Mouse (Mus musculus) cerebellum, postnatal 10 days (tissue): ENCODE data around the gene Zfp658.

Experiments
- DNase-seq, 2 experiments: peaks; one replicate each; pipeline ENCODE4 v3.0.0; 2021; ENCODE audit warnings: mixed read lengths in 2 of 2

Zfp658 gene

GRCm38 (mm10) chr7:43584790-43585189 lies 22.7 kb downstream of the Zfp658 start:
- DNase-seq = peak; percentile 14 to 21

DNA sequence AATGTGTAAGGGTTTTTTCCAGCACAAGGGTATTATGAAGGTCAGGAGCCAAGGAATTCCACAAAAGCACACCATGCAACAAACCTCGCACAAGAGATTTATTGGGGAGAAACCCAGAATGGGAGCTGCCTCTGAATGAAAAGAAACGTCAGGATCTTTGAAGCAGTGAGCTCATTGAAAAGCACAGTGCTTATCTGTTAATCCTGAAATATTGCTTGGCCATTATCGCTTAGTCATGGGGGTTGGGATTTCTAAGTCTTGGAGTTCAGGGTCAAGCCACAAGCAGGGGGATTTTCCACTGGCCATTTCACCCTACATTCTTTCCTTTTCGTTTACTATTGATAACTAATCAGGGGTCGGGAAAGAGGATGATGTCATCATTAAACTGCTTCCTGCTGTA lies 39.8 kb downstream of the Zfp658 start:
- DNase-seq = no peak

DNA sequence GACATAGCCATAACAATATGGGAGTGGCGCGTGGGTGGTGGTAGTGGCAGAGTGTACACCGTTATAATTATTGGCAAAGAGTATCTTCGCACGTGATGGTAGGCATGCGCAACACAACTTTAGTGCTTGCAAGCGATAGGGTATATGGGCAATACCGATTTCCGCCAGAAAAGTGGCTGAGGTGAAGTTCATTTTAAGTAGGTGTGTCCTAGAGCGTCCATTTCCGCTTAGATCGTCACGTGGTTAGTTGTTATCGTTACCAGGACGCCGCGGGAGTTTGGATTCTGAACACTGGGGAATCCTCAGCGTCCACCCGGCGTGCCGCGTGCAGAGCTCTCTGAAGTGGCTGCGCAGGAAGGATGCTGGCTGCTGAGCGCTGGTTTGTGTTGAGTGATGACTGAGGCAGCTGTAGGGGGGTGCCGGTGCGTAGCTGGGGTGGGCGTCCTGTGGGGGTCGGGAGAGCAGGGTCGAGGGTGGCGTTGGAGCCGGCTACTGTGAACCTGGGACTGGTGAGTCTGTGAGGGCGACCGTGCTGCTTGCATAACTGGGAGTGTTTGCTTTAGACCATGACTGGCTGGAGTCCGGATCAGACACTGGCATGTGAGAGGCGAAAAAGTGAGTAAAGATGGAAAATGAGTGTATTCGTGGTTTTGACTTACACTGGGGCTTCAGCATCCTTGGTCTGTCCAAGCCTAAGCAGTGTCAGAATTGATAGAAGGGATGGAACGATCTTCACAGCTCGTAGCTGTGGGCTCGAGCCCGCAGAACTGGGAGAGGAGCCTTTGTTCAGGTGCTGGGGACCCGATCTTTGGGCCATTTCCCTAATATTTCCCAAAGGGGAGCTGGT lies 45.1 kb downstream of the Zfp658 start, which contains the start of gene Zfp819:
Gene Zfp819, plus strand, starts transcription at position 274 of the 847 bp plus-strand sequence.
- peak; percentile 66 to 69 for DNase-seq

- DNase-seq = no peak
Measured at GRCm38 (mm10) chr7:43607743-43608287, 45.8 kb downstream of the Zfp658 start.

- no peak for DNase-seq
Measured at GRCm38 (mm10) chr7:43608316-43608824, 46.3 kb downstream of the Zfp658 start.

DNA sequence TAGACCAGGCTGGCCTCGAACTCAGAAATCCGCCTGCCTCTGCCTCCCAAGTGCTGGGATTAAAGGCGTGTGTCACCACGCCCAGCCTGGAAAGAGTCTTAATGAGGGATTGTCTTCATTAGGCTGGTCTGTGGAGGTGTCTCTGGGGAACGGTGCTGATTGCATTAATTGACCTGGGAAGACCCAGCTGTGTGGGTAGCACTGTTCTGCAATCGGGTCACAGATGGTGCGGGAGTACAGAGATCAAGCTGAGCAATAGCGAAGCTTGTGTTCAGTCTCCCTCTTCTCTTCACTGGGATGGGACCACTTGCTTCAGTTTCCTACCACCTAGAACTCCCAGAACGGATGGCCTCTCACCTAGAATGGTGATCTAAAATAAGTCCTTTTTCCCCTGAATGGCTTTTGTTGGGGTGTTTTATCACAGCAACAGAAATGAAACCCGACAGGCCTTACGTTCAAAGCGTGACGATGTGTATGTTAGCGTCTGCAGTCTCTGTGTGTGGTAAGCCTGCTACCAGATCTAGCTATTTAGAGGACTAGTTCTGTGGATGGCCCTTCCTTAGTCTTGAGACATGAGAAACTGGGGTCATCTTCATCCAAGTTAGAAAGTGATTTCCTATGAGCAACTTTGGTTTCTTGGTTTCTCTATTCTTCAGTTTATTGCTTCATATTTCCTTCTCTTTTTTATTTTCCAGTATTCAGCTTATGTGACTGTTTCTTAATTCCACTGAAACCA lies 51.9 kb downstream of the Zfp658 start:
- DNase-seq = no peak

DNA sequence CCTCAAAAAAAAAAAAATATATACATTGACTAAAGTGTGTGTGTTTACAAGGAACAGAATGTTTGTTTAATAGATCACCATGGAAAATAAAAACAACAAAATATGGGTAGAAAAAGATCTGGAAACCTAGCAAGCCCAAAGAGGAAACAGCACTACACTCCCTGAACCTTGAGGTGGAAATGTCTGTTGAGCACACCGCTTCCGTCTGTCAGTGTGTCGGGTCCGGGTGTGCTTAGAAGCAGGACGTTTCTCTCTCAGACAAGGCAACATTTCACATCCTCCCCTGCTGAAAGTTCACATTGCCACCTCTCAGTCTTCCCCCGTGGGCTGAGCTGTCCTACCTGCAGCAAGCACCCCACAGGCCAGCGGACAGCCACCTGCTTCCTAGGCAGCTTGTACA lies 60.9 kb downstream of the Zfp658 start:
- DNase-seq = no peak

- DNase-seq = no peak
Measured at GRCm38 (mm10) chr7:43623819-43624218, 61.8 kb downstream of the Zfp658 start.
